Mouse (Mus musculus) gastrocnemius, postnatal 14 days (tissue): ENCODE results near the gene Dnajc8. TPM values are rescaled to one million over a fixed set of nuclear protein-coding genes. Genes with fewer than 3 reads are reported as not detected.
A peak's percentile ranks its signal among the peaks of the same experiment; 100 is the strongest.

ENCODE experiments used
- DNase-seq: peaks from one replicate; pipeline ENCODE4 v3.0.0; 2021; ENCODE audit warnings: mixed read lengths
- intact Hi-C: fragments of 180-260 bp; cut with DNase I; formaldehyde crosslinking; loops from one replicate; pipeline ENCODE4 v1.15.1; 2025; ENCODE audit warnings: low total_unique reads
- total RNA-seq, 2 experiments: library from RNA; stranded (reverse); gene quantifications; 2 replicates each; pipeline ENCODE4 v1.2.3; 2021

The Dnajc8 gene
- total RNA-seq, 2 experiments from 2014 or later, result 51.0 to 60.3 TPM

GRCm38 (mm10) chr4:132513395-132514273 is 21.7 kb upstream of the Dnajc8 start:
- no peak for DNase-seq

DNA sequence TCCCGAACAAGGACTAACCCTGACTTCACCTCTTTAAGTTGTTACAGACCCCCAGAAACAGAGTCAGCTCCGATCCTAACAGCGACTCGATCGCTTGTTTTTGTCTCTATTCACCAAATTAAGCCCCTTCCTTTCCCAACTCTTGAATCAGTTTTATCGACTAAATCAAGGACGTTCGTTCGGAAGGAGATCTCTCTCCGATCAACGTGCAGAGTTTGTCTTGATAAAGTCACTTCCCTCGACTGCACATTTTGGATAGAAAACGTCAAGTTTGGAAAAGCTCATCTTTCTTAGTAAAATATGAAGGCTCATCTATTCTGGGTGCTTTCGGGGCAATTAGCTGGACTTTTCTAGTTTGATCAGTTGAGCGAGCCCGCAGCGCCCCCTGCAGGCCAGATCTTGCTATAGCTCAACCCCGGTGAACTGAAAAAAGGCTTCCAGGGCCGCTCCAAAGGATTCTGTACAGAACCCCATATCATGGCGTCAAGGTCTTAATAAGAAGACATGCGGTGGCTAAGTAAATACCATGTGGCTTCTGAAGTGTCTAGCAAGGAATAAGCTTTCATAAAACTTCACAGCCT is 20.7 kb upstream of the Dnajc8 start:
- intact Hi-C loops, result loop anchor here (5.0 to 10.0 kb wide), 2 partner anchors 47 to 220 kb away; no protein-coding TSS in a partner anchor

More at GRCm38 (mm10) chr4:132513395-132514273, 21.7 kb upstream of the Dnajc8 start:
- intact Hi-C loops, result loop anchor here (5.0 to 10.0 kb wide), 2 partner anchors 46 to 219 kb away; no protein-coding TSS in a partner anchor

DNA sequence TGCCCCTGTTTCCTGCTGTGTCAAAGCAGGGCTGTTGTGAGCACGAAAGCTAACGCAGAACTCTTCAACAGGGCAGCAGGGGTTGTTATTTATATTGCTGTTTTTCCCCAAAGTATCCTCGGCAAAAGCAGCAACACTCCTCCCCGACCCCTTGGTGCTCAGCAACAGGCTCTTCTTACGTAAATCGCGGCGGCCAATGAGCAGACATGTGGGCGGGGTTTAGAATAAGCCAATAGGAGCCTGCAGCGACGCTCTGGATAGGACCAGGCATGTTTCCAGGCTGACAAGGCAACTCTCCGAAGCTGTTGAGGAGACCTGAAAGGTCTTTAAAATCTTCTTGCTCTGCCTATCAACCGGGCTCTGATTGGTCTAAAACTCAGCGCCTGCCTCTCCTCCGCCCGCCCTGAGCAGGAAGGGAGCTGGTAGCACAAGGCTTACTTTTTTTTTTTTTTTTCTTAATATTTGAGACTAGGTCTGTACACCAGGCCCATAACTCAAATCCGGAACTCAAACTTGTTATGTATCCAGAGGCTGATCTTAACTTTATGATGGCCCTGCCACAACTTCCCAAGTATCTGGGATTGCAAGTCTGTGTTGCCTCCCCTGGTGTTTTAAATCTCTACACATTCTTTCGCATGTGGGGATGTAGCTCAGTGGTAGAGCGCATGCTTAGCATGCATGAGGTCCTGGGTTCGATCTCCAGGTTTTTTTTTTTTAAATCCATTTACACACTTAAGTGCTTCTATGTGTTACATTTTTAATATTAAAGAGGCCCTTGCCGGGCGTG is 19.8 kb upstream of the Dnajc8 start:
- intact Hi-C loops, result loop anchor here (10.0 kb wide), 1 partner anchor 221 kb away; no protein-coding TSS in a partner anchor

More for the DNA sequence above, 20.7 kb upstream of the Dnajc8 start:
- DNase-seq, result peak; percentile 80

DNA sequence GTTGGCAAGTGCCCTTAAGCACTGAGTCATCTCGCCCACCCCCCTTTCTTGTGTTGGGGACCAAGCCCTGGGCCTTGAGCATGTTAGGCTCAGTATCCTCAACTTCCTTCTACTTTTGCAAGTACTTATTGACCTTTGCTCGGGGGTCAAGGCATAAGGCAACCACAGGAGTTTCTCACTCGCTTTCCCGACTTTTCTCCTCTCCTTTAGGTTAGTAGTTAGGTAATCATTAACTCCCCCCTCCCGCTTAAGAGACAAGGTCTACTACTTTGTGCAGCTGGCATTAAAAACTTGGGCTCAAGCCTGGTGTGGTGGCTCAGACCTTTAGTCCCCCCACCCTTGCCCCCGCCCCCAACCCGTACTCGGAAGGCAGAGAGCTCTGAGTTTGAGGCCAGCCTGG is 17.3 kb upstream of the Dnajc8 start:
- no peak for DNase-seq
- intact Hi-C loops, result loop anchor here (10.0 kb wide), 1 partner anchor 223 kb away; no protein-coding TSS in a partner anchor

More for the DNA sequence above, 19.8 kb upstream of the Dnajc8 start:
- peak; percentile 94 for DNase-seq

GRCm38 (mm10) chr4:132519188-132519587 is 16.2 kb upstream of the Dnajc8 start:
- intact Hi-C loops, result loop anchor here (10.0 kb wide), 1 partner anchor 224 kb away; no protein-coding TSS in a partner anchor
- no peak for DNase-seq

DNA sequence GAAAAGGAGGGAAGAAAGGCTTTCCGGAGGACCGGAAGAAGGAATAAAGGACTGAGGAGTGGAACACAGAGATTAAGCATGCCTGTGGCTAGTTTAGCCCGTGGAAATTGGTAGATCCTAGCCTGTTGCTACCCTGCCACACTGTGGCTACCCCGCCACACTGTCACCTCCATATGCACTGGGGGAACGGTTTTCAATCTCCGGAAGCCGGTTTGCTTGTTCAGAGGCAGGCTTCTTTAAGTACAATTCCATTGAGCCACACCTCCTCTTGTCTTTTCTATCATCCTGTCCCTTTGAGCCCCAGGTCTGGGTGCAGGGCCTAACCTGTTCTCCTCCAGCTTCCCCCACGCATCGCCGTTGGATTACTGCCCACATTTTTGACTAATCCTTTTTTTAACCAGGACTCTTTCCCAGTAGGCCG is 11.0 kb upstream of the Dnajc8 start:
- no peak for DNase-seq
- intact Hi-C loops, result no loop called here

- intact Hi-C loops, result no loop called here
- no peak for DNase-seq
Measured at GRCm38 (mm10) chr4:132524808-132525207, 10.5 kb upstream of the Dnajc8 start.

GRCm38 (mm10) chr4:132526678-132527077 is 8.7 kb upstream of the Dnajc8 start:
- intact Hi-C loops, result no loop called here
- no peak for DNase-seq

GRCm38 (mm10) chr4:132527917-132528522 is 7.3 kb upstream of the Dnajc8 start:
- intact Hi-C loops, result no loop called here
- no peak for DNase-seq

DNA sequence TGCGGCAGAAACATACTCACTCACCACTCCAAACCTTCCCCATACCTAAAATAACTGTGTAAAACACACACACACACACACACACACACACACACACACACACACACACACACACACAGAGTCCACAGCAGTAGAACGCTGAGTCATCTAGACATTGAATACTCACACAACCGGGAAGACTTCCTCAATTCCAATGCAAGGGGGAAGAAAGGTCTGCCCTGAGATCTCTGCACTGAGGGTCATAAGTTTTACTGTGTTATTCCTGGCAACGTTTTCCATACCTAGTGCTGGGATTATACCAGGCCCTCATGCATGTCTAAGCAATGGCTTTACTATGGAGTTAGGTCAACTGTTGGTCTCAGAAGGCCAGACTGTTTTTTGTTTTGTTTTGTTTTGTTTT is 6.0 kb upstream of the Dnajc8 start:
- intact Hi-C loops, result no loop called here
- DNase-seq, result no peak

DNA sequence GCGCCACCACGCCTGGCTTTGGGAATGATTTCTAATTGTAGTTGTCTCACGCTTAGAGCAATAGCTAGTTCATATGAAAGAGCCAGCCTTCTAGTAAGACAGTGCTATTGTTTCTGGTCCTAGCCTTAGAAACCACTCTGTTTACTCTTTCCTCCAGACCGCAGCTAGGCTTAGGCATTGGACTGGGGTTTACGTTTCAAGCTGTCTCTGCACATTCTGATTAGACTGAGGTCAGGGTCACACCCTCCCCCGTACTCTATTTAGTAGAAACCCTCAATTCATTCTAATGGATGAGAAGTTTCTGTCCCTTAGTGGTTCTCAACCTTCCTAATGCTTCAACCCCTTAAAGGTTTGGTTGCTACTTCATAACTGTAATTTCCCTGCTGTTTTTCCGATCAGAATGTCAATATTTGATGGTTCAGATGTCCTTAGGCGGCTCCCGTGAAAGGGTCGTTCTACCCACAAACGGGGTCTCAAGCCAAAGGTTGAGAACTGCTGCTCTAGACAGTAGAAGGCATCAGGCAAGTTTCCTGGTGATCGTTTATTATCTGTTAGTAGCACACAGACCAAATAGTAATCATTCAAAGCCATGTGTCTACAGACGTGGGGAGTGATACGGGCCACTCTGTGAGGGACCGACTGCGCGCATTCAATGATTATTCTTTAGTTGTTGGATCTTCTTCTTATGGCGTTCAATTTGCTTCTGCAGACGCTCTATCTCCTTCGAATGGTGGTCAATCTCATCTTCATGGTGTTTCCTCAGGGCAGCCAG is 5.1 kb upstream of the Dnajc8 start:
- intact Hi-C loops, result no loop called here
- DNase-seq, result no peak

- DNase-seq, result no peak
- intact Hi-C loops, result no loop called here
Measured at GRCm38 (mm10) chr4:132532496-132532895, 2.9 kb upstream of the Dnajc8 start.

DNA sequence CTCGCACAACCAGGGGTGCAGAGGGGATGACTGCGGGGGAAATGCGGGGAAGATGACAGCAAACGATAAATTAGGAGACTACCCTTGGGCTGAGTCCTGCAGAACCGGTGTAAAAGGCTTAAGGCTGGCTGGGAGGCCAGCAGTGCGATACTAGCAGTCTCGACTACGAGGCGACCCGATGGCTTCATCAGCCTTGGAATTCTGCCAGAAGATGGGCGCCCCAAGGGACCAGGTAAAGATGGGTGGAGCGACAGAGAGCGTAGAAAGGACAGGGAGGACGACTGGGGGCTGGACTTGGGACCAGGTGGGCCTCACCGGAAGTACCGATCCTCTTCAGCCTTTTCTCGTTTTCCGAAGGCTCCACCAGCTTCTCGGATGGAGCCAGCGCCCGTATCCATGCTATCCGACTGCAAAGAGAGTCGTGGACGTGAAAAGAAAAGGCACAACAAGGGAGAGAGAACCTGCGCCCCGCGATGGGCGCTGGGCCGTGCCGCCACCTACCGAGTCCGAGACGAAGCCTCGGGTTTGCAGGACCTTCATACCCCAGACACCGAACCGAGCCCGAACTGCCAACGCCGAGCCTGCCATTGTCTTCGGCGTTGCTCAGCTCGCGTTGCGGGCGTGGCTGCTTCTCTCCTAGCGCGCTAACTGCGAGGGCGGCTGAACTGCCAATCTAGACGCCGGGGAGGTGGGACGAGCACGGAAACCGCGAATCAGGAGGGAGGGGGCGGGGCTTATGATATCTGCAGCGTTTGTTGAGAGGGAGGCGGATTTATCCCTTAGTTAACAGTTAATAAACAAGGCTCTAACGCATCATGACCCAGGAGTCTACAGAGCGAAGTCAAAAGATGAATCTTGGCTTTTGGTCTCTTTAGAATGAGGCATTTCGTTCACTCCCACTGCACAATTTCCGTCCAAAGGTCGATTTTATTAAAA is 2.1 kb upstream of the Dnajc8 start, which contains the start of gene Atpif1:
Atpif1 (minus strand) TSS at position 679 of the 936 bp plus-strand sequence.
- intact Hi-C loops, result no loop called here
- DNase-seq, result peak; percentile 91

DNA sequence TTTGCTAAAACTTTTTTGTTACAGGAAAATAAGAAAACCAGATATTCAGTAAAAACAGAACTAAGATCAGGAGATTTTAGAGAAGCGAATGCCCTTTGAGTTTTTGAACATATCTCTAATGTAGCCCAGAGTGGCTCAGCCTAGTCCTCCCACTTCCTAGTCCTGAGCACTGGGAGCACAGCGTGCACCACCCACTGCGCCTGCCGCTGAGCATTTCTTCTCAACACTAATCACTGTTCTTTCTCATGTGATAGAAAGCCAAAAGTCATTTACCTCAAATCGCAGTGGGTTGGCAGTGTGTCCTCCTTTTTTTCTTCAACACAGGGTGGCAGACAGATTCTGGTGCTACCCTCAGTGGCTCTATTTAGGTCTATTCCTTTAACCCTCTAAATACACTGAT is 4.1 kb downstream of the Dnajc8 start:
- DNase-seq, result no peak
- intact Hi-C loops, result no loop called here

DNA sequence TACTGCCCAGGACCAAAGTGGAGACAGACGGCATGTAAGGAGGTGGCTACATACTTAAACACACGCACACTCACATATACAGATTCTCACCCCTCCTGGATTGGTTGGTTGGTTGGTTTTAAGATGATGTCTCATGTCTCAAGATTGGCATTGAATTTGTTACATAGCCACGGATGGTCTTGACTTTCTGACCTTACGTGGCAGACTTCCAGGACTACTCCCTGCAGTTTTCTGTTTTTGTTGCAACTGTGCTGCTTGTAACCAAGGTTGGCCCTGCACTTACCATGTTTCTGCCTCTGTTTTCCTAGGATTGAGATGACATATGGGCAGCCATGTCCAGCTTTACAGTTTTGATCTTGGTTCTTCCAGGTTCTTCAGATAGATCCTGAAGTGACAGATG is 6.1 kb downstream of the Dnajc8 start:
- DNase-seq, result no peak
- intact Hi-C loops, result no loop called here

GRCm38 (mm10) chr4:132542724-132543123 is 7.4 kb downstream of the Dnajc8 start:
- no peak for DNase-seq
- intact Hi-C loops, result no loop called here

DNA sequence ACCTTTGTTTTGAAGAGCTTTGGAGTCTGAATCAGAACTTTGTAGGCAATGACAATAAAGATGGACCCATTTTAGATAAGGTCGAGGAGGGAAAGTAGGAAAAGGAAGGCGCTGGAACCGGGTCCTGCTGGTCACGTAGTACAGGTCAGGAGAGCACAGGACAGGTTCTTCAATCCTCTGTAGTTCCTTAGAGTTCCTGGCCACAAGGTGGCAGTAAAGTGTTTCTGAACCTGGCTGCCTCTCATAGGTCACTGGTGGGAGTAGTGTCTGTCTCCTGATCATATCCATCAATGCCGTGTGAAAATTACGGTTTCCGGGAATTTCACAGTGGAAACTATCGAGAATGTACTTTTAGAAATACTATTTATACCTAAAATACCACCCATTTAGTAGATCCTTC is 10.5 kb downstream of the Dnajc8 start:
- peak; percentile 27 for DNase-seq
- intact Hi-C loops, result no loop called here
